Mouse (Mus musculus): ENCODE data around the gene Fzd2. TPM values are rescaled to one million over a fixed set of nuclear protein-coding genes. Genes with fewer than 3 reads are reported as not detected.
A peak's percentile ranks its signal among the peaks of the same experiment; 100 is the strongest.
"Not testable (repeated sequence)": the region's sequence is repeated elsewhere in the genome, so short reads cannot be mapped to it uniquely, and the experiment has no call there.

Fzd2 gene
- total RNA-seq (2021), result 10 to 100 TPM; 10.5 to 12.7 TPM

- intact Hi-C loops (cut with DNase I), result no loop called here
- DNase-seq (ENCODE audit: low spot score in 2 of 2), result peak; percentile 45 to 51
Observed at GRCm38 (mm10) chr11:102604010-102604584, at the start of gene Fzd2. Gene Fzd2 (plus strand): TSS chr11:102604396.

DNA sequence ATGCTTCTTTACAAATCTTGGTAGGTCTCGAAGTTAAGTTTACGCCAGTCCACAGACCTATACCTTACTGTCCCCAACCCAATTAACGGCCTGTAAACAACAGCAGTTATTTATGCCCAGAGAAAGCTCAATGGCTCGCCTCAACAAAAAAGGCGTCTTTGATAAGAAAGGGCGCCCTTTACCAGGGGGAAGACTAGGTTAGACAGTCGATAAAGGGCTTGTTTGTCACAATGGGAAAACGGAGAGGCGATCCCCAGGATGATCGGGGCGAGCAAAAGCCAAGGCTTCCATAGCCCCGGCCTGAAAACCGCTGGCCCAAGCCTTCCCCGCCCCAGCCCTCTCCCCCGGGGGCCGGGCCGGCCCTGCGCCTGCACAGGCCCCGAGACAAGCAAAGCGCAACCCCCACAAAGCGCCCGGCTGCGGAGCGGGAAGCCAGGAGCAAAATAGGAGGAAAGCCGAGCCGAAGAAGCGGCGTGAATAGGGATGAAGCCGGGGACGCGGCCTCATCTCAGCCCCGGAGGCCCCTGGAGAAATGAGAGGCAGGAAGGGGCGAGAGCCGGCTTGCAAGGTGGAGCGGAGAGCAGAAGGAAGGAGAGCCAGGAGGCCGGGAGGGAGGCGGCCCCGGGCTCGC lies 48.7 kb upstream of the Fzd2 start:
- no peak for DNase-seq (ENCODE audit: low spot score in 2 of 2)
- intact Hi-C loops (cut with DNase I), result loop anchor here (10.0 kb wide), 1 partner anchor 71 kb away; no protein-coding TSS in a partner anchor

- peak; percentile 93 to 95 for DNase-seq (ENCODE audit: low spot score in 2 of 2)
- intact Hi-C loops (cut with DNase I), result loop anchor here (10.0 kb wide), 1 partner anchor 71 kb away; no protein-coding TSS in a partner anchor
Observed at GRCm38 (mm10) chr11:102556031-102556715, 48.0 kb upstream of the Fzd2 start, which contains the start of gene Gpatch8. Gene Gpatch8 (minus strand): TSS chr11:102556392.

- DNase-seq (ENCODE audit: low spot score in 2 of 2), result no peak
- intact Hi-C loops (cut with DNase I), result loop anchor here (10.0 kb wide), 1 partner anchor 72 kb away; no protein-coding TSS in a partner anchor
Observed at GRCm38 (mm10) chr11:102556716-102557074, 47.5 kb upstream of the Fzd2 start.

DNA sequence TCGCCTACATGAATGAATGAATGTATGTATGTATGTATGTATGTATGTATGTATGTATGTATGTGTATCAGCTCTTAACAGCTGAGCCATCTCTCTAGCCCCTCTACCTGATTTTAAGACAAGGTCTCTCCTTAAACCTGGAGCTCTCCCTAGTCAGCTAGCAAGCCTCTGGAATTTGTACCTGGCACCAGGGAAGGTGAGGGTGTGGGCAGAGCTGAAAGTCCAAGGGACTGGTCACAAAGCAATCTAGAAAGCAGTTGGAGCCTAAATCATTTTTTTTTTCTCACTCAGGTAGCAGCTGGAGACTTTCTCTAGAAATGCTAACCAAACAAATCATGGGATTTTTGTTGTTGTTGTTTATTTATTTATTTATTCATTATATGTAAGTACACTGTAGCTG lies 46.8 kb upstream of the Fzd2 start:
- intact Hi-C loops (cut with DNase I), result loop anchor here (10.0 kb wide), 1 partner anchor 73 kb away; no protein-coding TSS in a partner anchor

GRCm38 (mm10) chr11:102558704-102559103 lies 45.5 kb upstream of the Fzd2 start:
- intact Hi-C loops (cut with DNase I), result loop anchor here (10.0 kb wide), 1 partner anchor 74 kb away; no protein-coding TSS in a partner anchor
- DNase-seq (ENCODE audit: low spot score in 2 of 2), result no peak

More for the DNA sequence above, 46.8 kb upstream of the Fzd2 start:
- no peak for DNase-seq (ENCODE audit: low spot score in 2 of 2)

GRCm38 (mm10) chr11:102564952-102565671 lies 39.1 kb upstream of the Fzd2 start:
- intact Hi-C loops (cut with DNase I); DNase-seq (ENCODE audit: low spot score in 2 of 2): not testable (repeated sequence)

DNA sequence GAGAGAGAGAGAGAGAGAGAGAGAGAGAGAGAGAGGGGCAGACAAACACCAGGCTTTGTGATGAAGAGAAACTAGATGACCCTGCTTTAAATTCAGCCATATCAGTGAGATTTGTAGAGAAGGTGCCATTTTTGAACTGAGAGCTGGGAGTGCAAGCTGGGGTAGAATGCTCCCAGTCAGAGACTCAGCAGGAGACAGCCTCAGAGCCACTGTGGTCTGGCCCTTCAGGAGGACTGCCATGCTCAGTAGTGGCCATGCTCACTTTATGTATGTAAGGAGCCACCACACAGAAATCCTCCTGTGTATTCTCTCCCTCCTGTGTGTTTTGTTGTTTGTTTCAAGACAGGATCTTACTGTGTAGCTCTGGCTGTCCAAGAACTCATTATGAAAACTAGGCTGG lies 38.5 kb upstream of the Fzd2 start:
- no peak for DNase-seq (ENCODE audit: low spot score in 2 of 2)
- intact Hi-C loops (cut with DNase I), result no loop called here

- DNase-seq (ENCODE audit: low spot score in 2 of 2), result no peak
- intact Hi-C loops (cut with DNase I), result no loop called here
Observed at GRCm38 (mm10) chr11:102566290-102566689, 37.9 kb upstream of the Fzd2 start.

DNA sequence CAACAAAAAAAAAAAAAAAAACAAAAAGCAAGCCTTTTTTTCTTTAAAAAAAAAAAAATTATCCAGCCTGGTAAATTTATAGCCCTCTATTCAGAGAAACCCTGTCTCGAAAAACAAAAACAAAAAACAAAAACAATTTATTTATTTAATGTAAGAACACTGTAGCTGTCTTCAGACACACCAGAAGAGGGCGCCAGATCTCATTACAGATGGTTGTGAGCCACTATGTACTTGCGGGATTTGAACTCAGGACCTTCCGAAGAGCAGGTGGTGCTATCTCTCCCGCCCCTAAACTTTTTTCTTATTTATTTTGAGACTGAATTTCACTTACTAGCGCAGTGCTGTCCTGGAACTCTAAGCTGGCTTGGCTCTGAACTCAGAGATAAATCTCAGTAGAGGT lies 37.0 kb upstream of the Fzd2 start:
- no peak for DNase-seq (ENCODE audit: low spot score in 2 of 2)
- intact Hi-C loops (cut with DNase I), result no loop called here

DNA sequence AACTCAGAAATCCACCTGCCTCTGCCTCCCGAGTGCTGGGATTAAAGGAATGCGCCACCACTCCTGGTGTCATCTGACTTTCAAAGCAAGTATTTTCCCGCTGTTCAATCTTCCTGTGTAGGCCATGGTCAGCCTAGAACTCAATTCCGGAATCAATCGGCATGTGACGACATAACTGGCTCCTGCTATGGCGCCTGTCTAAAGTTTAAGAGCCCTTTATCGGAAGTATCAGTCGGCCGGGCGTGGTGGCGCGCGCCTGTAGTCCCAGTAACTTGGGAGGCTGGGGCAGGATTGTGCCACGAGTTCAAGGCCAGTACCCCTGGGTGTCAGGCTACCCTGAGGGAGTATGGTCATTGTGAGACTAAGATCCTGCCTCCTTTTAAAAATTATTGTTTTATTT lies 36.5 kb upstream of the Fzd2 start:
- no peak for DNase-seq (ENCODE audit: low spot score in 2 of 2)
- intact Hi-C loops (cut with DNase I), result no loop called here

- DNase-seq (ENCODE audit: low spot score in 2 of 2), result no peak
- intact Hi-C loops (cut with DNase I), result no loop called here
Observed at GRCm38 (mm10) chr11:102568191-102568590, 36.0 kb upstream of the Fzd2 start.

DNA sequence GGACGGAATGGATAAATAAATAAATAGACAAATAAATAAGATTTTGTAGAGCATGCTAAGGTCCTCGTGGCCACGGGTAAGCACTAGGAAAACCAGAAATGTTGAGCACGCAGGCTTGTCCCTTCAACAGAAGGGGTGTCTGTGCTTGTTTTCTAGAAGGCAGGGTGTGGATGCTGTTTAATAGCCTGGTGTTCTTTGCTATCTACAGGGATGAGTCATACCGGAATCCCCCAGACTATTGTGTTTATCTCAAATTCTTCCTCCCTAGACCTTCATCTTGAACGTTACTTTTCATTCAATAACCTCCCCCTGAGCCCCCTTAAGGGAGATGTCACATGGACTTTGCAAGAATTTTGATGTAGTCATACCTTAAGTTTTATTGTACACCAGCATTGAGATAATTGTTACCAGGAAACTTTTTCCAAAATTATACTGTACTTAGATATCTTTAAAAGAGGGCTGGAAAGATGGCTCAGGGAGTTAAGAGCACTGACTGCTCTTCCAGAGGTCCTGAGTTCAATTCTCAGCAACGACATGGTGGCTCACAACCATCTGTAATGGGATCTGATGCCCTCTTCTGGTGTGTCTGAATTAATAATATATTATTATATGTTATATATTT lies 35.3 kb upstream of the Fzd2 start:
- intact Hi-C loops (cut with DNase I), result no loop called here
- no peak for DNase-seq (ENCODE audit: low spot score in 2 of 2)

GRCm38 (mm10) chr11:102572866-102573663 lies 31.1 kb upstream of the Fzd2 start:
- DNase-seq (ENCODE audit: low spot score in 2 of 2), result peak; percentile 69 to 78
- intact Hi-C loops (cut with DNase I), result loop anchor here (1.0 to 5.0 kb wide), 2 partner anchors 78 to 86 kb away; no protein-coding TSS in a partner anchor

GRCm38 (mm10) chr11:102575034-102575433 lies 29.2 kb upstream of the Fzd2 start:
- intact Hi-C loops (cut with DNase I), result no loop called here
- no peak for DNase-seq (ENCODE audit: low spot score in 2 of 2)

- intact Hi-C loops (cut with DNase I), result no loop called here
- no peak for DNase-seq (ENCODE audit: low spot score in 2 of 2)
Observed at GRCm38 (mm10) chr11:102576050-102576754, 28.0 kb upstream of the Fzd2 start.

DNA sequence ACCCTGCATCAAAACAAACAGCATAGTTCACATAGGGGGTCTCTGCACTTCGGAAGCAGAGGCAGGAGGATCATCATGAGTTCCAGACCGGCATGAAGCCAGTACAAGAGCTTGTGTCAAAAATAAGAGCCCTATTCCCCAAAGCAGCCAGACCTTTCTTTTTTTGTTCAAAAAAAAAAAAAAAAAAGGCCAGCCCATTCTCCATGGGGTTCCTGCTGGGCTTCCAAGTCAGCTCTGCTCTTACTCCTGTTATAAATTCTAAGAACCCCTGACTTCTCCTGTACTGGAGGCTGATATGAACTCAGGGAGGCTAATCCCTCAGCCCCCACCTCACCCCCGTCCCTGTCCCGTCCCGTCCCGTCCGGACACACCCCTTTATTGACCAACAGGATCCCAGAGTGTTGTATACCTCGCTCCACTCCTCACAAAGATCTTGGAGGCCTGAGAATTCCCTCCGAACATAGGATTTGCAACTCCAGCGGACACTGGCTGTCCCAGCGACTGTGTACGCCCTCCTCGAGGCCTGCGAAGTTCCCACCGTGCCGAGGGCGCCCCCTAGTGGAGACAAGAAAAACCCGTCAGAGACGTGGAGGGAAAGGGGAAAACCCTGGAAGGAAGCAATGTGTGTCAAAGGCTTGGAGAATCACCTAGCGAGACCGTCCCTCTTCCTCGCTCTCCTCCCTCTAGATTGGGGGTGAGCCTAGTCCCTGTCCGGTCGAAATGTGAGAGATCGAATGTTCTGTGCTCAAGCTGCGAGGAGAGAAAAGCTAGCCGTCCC lies 25.7 kb upstream of the Fzd2 start:
- peak; percentile 45 to 70 for DNase-seq (ENCODE audit: low spot score in 2 of 2)
- intact Hi-C loops (cut with DNase I), result no loop called here

Measured in left cerebral cortex, postnatal 36 days (tissue).